7 mouse cellular contexts compared by ENCODE assay signal in the genomic region with DNA sequence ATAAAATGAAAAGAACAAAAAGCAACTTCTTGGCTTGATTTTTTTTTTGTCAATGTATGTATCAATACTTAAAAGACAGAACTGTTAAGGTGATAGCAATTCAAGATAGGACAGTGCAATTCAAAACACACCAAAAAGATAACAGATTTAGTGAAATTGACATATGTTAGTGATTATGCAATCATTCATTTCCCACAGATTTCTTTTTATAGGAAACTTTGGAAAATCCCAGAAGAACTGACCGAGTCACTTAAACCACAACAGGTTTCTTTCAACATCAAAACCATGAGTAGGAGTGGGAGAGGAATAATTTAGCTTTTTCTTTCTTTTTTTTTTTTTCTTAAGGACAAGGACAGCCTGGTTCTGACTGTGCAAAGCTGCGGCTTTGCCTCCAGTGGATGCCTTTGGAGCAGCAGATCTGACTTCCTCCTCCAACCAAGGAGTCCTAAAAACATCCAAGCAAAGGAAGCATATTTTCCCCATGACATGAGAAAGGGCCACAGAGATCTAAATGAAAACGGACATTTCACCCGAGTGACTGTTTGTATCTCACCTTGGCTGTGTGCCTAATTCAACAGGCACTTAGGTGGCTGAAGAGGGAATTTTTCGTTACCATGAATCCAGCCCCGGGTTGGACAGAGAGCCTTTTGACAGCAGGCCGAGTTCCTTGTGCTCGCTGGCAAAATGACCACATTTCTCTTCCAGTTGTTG.
DNase-seq lines count a peak whose midpoint lies in the region; ATAC-seq and TF ChIP-seq lines count a peak whose summit lies in the region.

No protein-coding gene starts in this region.

- peak overlapping the region; percentile 38 for H3K4me2 ChIP-seq in liver, postnatal 0 days (ENCODE audit: low read depth, low read length)
- no peak overlapping the region for H3K4me2 ChIP-seq in liver, embryonic 11.5 days

- no peak for TF ChIP-seq EP300 in liver, postnatal 0 days (IDR thresholded peaks at IDR 0.05; ENCODE audit: low read depth)

- no peaks in the 10 kb centered on the region for H3K9me3 ChIP-seq in liver, postnatal 0 days (ENCODE audit: low read length)
- H3K9me3 ChIP-seq in liver, embryonic 11.5 days (ENCODE audit: control insufficient read depth, low read length): no peaks in the 10 kb centered on the region

- no peak overlapping the region for H3K4me3 ChIP-seq in liver, postnatal 0 days (ENCODE audit: low read depth, low read length)
- H3K4me3 ChIP-seq in liver, embryonic 11.5 days (ENCODE audit: low read depth, low read length): no peak overlapping the region

- 56% methylated on average over 8 of the region's 8 CpGs for WGBS in liver, postnatal 0 days (ENCODE audit: insufficient replicate concordance)
- WGBS in liver, embryonic 11.5 days: 67% methylated on average over 8 of the region's 8 CpGs

- H3K27me3 ChIP-seq in liver, postnatal 0 days (ENCODE audit: insufficient read depth, low read length): no peaks in the 10 kb centered on the region
- no peaks in the 10 kb centered on the region for H3K27me3 ChIP-seq in liver, embryonic 11.5 days (replicated peaks; ENCODE audit: control insufficient read depth, insufficient read depth, low read length)

- no peak overlapping the region for H3K27ac ChIP-seq in liver, postnatal 0 days (ENCODE audit: low read depth)
- no peak overlapping the region for H3K27ac ChIP-seq in liver, embryonic 11.5 days (ENCODE audit: low read depth, low read length)

- no peak for DNase-seq in liver, postnatal 0 days
- no peak for DNase-seq in liver, embryonic 11.5 days (ENCODE audit: low spot score)
- peak; percentile 38 for DNase-seq in gastrocnemius, adult 18-20 months (ENCODE audit: low spot score)
- DNase-seq in heart, postnatal 25 days (ENCODE audit: low spot score): peak; percentile 24
- DNase-seq in ovary, postnatal 36 days (ENCODE audit: low spot score): peak; percentile 11
- DNase-seq in spleen, adult 12 weeks (ENCODE audit: low spot score): no peak
- DNase-seq in cerebellum, adult 11-12 months: no peak

- no peak for ATAC-seq in liver, postnatal 0 days
- no peak for ATAC-seq in liver, embryonic 11.5 days (replicated peaks; ENCODE audit: low FRiP score)

- H3K36me3 ChIP-seq in liver, postnatal 0 days (replicated peaks; ENCODE audit: insufficient read depth, low read length): no peaks in the 10 kb centered on the region
- H3K36me3 ChIP-seq in liver, embryonic 11.5 days (ENCODE audit: control insufficient read depth, insufficient read depth, low read length): no peaks in the 10 kb centered on the region

- intact Hi-C loops in heart, postnatal 25 days (cut with DNase I): no loop called here

- TF ChIP-seq CTCF in liver, postnatal 0 days (IDR thresholded peaks at IDR 0.05; ENCODE audit: low read depth): no peak

- no peak overlapping the region for H3K9ac ChIP-seq in liver, postnatal 0 days (replicated peaks)
- no peak overlapping the region for H3K9ac ChIP-seq in liver, embryonic 11.5 days (ENCODE audit: low read depth, low read length)

- no peaks in the 10 kb centered on the region for H3K4me1 ChIP-seq in liver, postnatal 0 days (ENCODE audit: insufficient read depth)
- peaks cover 2% of the 10 kb centered on the region; the same call in 1 of the 2 replicates for H3K4me1 ChIP-seq in liver, embryonic 11.5 days (replicated peaks; ENCODE audit: control insufficient read depth, insufficient read depth, low read length)

Comparison
In these comparisons a context has a peak if more than half of its experiments do, and no peak if none do; other contexts are left out.
1. DNase-seq: peak in gastrocnemius, adult 18-20 months (single experiment), heart, postnatal 25 days (single experiment) and ovary, postnatal 36 days (single experiment); none in liver, postnatal 0 days (single experiment), liver, embryonic 11.5 days (single experiment), spleen, adult 12 weeks (single experiment) and cerebellum, adult 11-12 months (single experiment).